Mouse (Mus musculus): Measurements from ENCODE around the gene Spcs1. TPM values are rescaled to one million over a fixed set of nuclear protein-coding genes. Genes with fewer than 3 reads are reported as not detected.

The Spcs1 gene
- polyA plus RNA-seq, 1 experiment from 2014 or later, result 453 TPM

DNA sequence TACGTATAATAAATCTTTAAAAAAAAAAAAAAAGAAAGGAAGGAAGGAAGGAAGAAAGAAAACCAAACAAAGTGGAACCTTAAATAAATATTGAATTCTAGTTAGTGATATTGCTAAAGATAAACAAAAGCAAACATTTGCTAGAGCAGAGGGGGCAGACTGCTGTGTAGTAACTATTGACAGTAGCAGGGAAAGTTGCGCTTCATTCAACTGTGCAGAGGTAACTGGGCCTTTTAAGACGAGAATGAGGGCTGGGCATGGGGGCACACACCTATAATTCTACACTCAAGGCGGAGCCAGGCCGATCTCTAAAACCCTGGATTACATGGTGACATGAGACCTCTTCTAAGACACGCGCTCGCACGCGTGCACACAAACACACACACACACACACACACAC is 51.5 kb downstream of the Spcs1 start:
- 95% methylated on average over 10 of the region's 10 CpGs for WGBS
- no peak overlapping the region for H3K27ac ChIP-seq (replicated peaks)
- H3K9me3 ChIP-seq (replicated peaks), result no peaks in the 10 kb centered on the region
- no peak for ATAC-seq (ENCODE audit: insufficient number of reproducible peaks, low FRiP score, low TSS enrichment, low read depth)
- no peaks in the 10 kb centered on the region for H3K27me3 ChIP-seq
- no peaks in the 10 kb centered on the region for H3K36me3 ChIP-seq
- no peak overlapping the region for H3K4me2 ChIP-seq (replicated peaks)
- H3K4me1 ChIP-seq, result peaks cover 10% of the 10 kb centered on the region
- H3K9ac ChIP-seq, result no peak overlapping the region
- no peak overlapping the region for H3K4me3 ChIP-seq (replicated peaks)

Other genes with a start within 250 kb of the Spcs1 start
- 27.0 and 29.1 TPM in 2 replicates for gene Tmem110, start 176.1 kb downstream of the Spcs1 start, polyA plus RNA-seq (2015; fragmentation: Nextera tagmentation; extraction: Ambion mirVana)
- 20.0 and 29.0 TPM in 2 replicates for gene Mustn1, start 122.5 kb downstream of the Spcs1 start, polyA plus RNA-seq (2015; fragmentation: Nextera tagmentation; extraction: Ambion mirVana)
- gene Itih4, start 115.2 kb downstream of the Spcs1 start, polyA plus RNA-seq (2015; fragmentation: Nextera tagmentation; extraction: Ambion mirVana), result not detected in 2 replicates
- 0.07 and 0.12 TPM in 2 replicates for gene Itih3, start 77.9 kb downstream of the Spcs1 start, polyA plus RNA-seq (2015; fragmentation: Nextera tagmentation; extraction: Ambion mirVana)
- not detected in 2 replicates for gene Itih1, start 58.4 kb downstream of the Spcs1 start, polyA plus RNA-seq (2015; fragmentation: Nextera tagmentation; extraction: Ambion mirVana)
- gene Nek4, start 50.3 kb downstream of the Spcs1 start, polyA plus RNA-seq (2015; fragmentation: Nextera tagmentation; extraction: Ambion mirVana), result 12.6 and 13.8 TPM in 2 replicates
- gene Glt8d1, start 272 bp downstream of the Spcs1 start, polyA plus RNA-seq (2015; fragmentation: Nextera tagmentation; extraction: Ambion mirVana), result 71.0 and 76.6 TPM in 2 replicates
- 121 and 132 TPM in 2 replicates for gene Pbrm1, start 17.5 kb upstream of the Spcs1 start, polyA plus RNA-seq (2015; fragmentation: Nextera tagmentation; extraction: Ambion mirVana)
- 109 and 113 TPM in 2 replicates for gene Gnl3, start 17.5 kb upstream of the Spcs1 start, polyA plus RNA-seq (2015; fragmentation: Nextera tagmentation; extraction: Ambion mirVana)
- 61.3 and 67.3 TPM in 2 replicates for gene Smim4, start 127.3 kb upstream of the Spcs1 start, polyA plus RNA-seq (2015; fragmentation: Nextera tagmentation; extraction: Ambion mirVana)
- gene Nt5dc2, start 129.4 kb upstream of the Spcs1 start, polyA plus RNA-seq (2015; fragmentation: Nextera tagmentation; extraction: Ambion mirVana), result 393 and 421 TPM in 2 replicates
- 50.6 and 66.2 TPM in 2 replicates for gene Stab1, start 167.0 kb upstream of the Spcs1 start, polyA plus RNA-seq (2015; fragmentation: Nextera tagmentation; extraction: Ambion mirVana)
- 267 and 372 TPM in 2 replicates for gene Tnnc1, start 206.6 kb upstream of the Spcs1 start, polyA plus RNA-seq (2015; fragmentation: Nextera tagmentation; extraction: Ambion mirVana)
- 394 and 407 TPM in 2 replicates for gene Nisch, start 215.3 kb upstream of the Spcs1 start, polyA plus RNA-seq (2015; fragmentation: Nextera tagmentation; extraction: Ambion mirVana)
- 1.3 and 1.8 TPM in 2 replicates for gene Sema3g, start 216.2 kb upstream of the Spcs1 start, polyA plus RNA-seq (2015; fragmentation: Nextera tagmentation; extraction: Ambion mirVana)
- 10.1 and 12.1 TPM in 2 replicates for gene Phf7, start 249.6 kb upstream of the Spcs1 start, polyA plus RNA-seq (2015; fragmentation: Nextera tagmentation; extraction: Ambion mirVana)
- gene Bap1, start 249.8 kb upstream of the Spcs1 start, polyA plus RNA-seq (2015; fragmentation: Nextera tagmentation; extraction: Ambion mirVana), result 74.6 and 76.9 TPM in 2 replicates

Measured in embryonic facial prominence, embryonic 15.5 days (tissue).